Mouse (Mus musculus) bone marrow macrophage, adult 2 months (primary cell): ENCODE results near the gene Gse1.

Experiments used
- CTCF ChIP-seq: IDR thresholded peaks from 2 replicates; pipeline ENCODE4 v1.5.1; 2012; ENCODE audit warnings: low read depth, mild to moderate bottlenecking, low read length, moderate library complexity
- POLR2A ChIP-seq: IDR thresholded peaks from 2 replicates; pipeline ENCODE4 v1.6.1; 2012; ENCODE audit warnings: mild to moderate bottlenecking, low read depth, low read length, borderline replicate concordance

DNA sequence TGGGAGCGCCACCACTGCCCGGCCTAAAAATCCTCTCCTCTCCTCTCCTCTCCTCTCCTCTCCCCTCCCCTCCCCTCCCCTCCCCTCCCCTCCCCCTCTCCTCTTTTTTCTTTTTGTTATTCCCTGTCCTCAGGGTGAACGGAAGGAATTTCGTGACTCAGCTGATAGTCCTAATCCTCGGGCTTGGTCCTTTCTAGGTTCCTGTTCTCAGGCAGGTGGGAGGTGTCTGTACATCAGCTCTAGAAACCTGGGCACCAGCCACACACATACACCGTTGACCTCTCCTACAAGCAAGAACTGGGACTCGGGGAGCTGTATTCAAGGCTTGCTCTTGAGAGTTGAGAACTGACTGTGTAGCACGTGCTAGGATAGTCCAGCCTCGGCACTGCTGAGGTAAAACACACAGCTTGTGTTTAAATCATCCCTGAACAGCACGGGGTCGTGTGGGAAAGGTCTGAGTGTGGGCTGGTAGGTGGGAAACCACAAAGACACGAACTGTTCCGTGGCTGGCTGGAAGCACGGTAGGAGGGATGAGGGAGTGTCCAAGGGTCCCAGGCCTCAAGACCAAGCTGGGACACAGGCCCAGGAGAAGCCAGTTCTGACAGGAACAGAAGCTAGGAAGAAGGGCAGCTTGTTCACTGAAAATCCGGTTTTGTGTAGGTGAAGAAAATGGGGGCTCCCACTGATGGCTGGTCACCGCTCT, 302.8 kb downstream of the Gse1 start:
- TF ChIP-seq CTCF (no peak), POLR2A (no peak)
